Mouse (Mus musculus) forebrain, embryonic 11.5 days (tissue): ENCODE measurements around the gene Tmem258. TPM values are rescaled to one million over a fixed set of nuclear protein-coding genes. Genes with fewer than 3 reads are reported as not detected.

Experiments used
- ATAC-seq: fragments of 200-750 bp; cut with Nextera tagmentation; replicated peaks from 2 replicates; pipeline ENCODE4 v1.8.0; 2017; ENCODE audit warnings: moderate TSS enrichment; ENCODE audit not compliant: low FRiP score
- DNase-seq: peaks from one replicate; pipeline ENCODE4 v3.0.0-alpha.2; 2017; ENCODE audit warnings: low spot score
- H3K27ac ChIP-seq: fragments of 300-500 bp; sonication (generic); 2 replicates; pipeline ENCODE4 v1.5.1; 2014; ENCODE audit warnings: low read depth, low read length
- H3K27me3 ChIP-seq: fragments of 300-500 bp; sonication (generic); 2 replicates; pipeline ENCODE4 v1.6.1; 2014; ENCODE audit warnings: mild to moderate bottlenecking, low read length, mixed read lengths; ENCODE audit not compliant: control insufficient read depth, insufficient read depth
- H3K36me3 ChIP-seq: fragments of 300-500 bp; sonication (generic); 2 replicates; pipeline ENCODE4 v1.6.1; 2014; ENCODE audit warnings: mild to moderate bottlenecking, low read length, moderate library complexity, mixed read lengths; ENCODE audit not compliant: control insufficient read depth, insufficient read depth
- H3K4me1 ChIP-seq: fragments of 300-500 bp; sonication (generic); replicated peaks from 2 replicates; pipeline ENCODE4 v1.6.1; 2014; ENCODE audit warnings: low read length, mixed read lengths; ENCODE audit not compliant: control insufficient read depth, insufficient read depth
- H3K4me2 ChIP-seq: fragments of 300-500 bp; sonication (generic); 2 replicates; pipeline ENCODE4 v1.6.1; 2014; ENCODE audit warnings: low read depth, mild to moderate bottlenecking, low read length, moderate library complexity, mixed read lengths; ENCODE audit not compliant: severe bottlenecking
- H3K4me3 ChIP-seq: fragments of 300-500 bp; sonication (generic); 2 replicates; pipeline ENCODE4 v1.5.1; 2014; ENCODE audit warnings: low read depth, low read length
- H3K9ac ChIP-seq: fragments of 300-500 bp; sonication (generic); 2 replicates; pipeline ENCODE4 v1.6.1; 2014; ENCODE audit warnings: low read length
- H3K9me3 ChIP-seq: fragments of 300-500 bp; sonication (generic); 2 replicates; pipeline ENCODE4 v1.6.1; 2016; ENCODE audit warnings: low read length, mixed read lengths; ENCODE audit not compliant: control insufficient read depth
- WGBS: fragments of 180-500 bp; shearing (Covaris S2); extraction: QIAGEN DNeasy Blood & Tissue Kit; methylation state at CpG from one replicate; pipeline ENCODE4 v1.1.7; 2014; 5-methylcytosine and 5-hydroxymethylcytosine counted together
- microRNA-seq: library from miRNA; unstranded; fragments of <30 nt; microRNA quantifications from one replicate; pipeline ENCODE4, GENCODE M21; 2016; ENCODE audit not compliant: insufficient number of aligned reads
- polyA plus RNA-seq: library from polyadenylated mRNA; unstranded; fragments of >200 nt; fragmentation: Nextera tagmentation; extraction: Ambion mirVana; gene quantifications from 2 replicates; pipeline ENCODE4 v1.2.1, GENCODE M21; 2014

Gene Tmem258
- polyA plus RNA-seq, 1 experiment from 2014 or later = 330 TPM

GRCm38 (mm10) chr19:10247165-10247564 is 43.4 kb downstream of the Tmem258 start:
- Histone ChIP-seq H3K36me3 (no peaks in the 10 kb centered on the region), H3K9ac (no peak overlapping the region), H3K9me3 (no peaks in the 10 kb centered on the region), H3K27me3 (no peaks in the 10 kb centered on the region), H3K4me1 (peaks cover 5% of the 10 kb centered on the region; the same call in 1 of the 2 replicates), H3K4me3 (no peak overlapping the region), H3K4me2 (no peak overlapping the region), H3K27ac (no peak overlapping the region)
- no peak for DNase-seq
- ATAC-seq = no peak
- 56% methylated on average over 6 of the region's 6 CpGs for WGBS

- Histone ChIP-seq H3K4me2 (no peak overlapping the region), H3K36me3 (no peaks in the 10 kb centered on the region), H3K9me3 (no peaks in the 10 kb centered on the region), H3K9ac (no peak overlapping the region), H3K4me1 (peaks cover under 1% of the 10 kb centered on the region; the same call in 1 of the 2 replicates), H3K27ac (no peak overlapping the region), H3K27me3 (no peaks in the 10 kb centered on the region), H3K4me3 (no peak overlapping the region)
- 61% methylated on average over 20 of the region's 20 CpGs for WGBS
- no peak for DNase-seq
- ATAC-seq = no peak
These were observed 44.3 kb downstream of the Tmem258 start for GRCm38 (mm10) chr19:10248128-10248527.

Small RNAs within 50 kb of the gene (microRNA-seq; reads per million reads assigned to microRNA genes)
- gene Mir6993 = 3.4 reads per million

Other genes with a start within 250 kb of the Tmem258 start
- 1,254 and 1,333 TPM in 2 replicates for gene Fth1, start 223.4 kb upstream of the Tmem258 start, polyA plus RNA-seq
- 0.92 and 1.5 TPM in 2 replicates for gene Best1, start 202.4 kb upstream of the Tmem258 start, polyA plus RNA-seq
- 34.5 and 35.1 TPM in 2 replicates for gene Rab3il1, start 202.3 kb upstream of the Tmem258 start, polyA plus RNA-seq
- 5.9 and 6.1 TPM in 2 replicates for gene Fads3, start 162.4 kb upstream of the Tmem258 start, polyA plus RNA-seq
- gene Fads2, start 102.3 kb upstream of the Tmem258 start, polyA plus RNA-seq = 75.9 and 83.8 TPM in 2 replicates
- 192 and 196 TPM in 2 replicates for gene Fads1, start 21.1 kb upstream of the Tmem258 start, polyA plus RNA-seq
- gene Fen1, start 155 bp downstream of the Tmem258 start, polyA plus RNA-seq = 151 TPM in 2 replicates
- gene Myrf, start 36.7 kb downstream of the Tmem258 start, polyA plus RNA-seq = 1.8 and 2.1 TPM in 2 replicates
- 1.9 and 2.5 TPM in 2 replicates for gene Dagla, start 100.9 kb downstream of the Tmem258 start, polyA plus RNA-seq
- gene Syt7, start 185.1 kb downstream of the Tmem258 start, polyA plus RNA-seq = 3.2 and 7.7 TPM in 2 replicates